Mouse (Mus musculus) neutrophil, adult 5-6 weeks (primary cell): ENCODE results near the gene Rmnd5b. TPM values are rescaled to one million over a fixed set of nuclear protein-coding genes. Genes with fewer than 3 reads are reported as not detected.
"Not testable (repeated sequence)": the region's sequence is repeated elsewhere in the genome, so short reads cannot be mapped to it uniquely, and the experiment has no call there.

Source experiments
- ATAC-seq: fragments of 151-379, 151-347 bp; 2 replicates; pipeline ENCODE4 v1.8.0; 2017; ENCODE audit warnings: mild to moderate bottlenecking, moderate TSS enrichment; ENCODE audit not compliant: insufficient number of reproducible peaks, poor library complexity, low FRiP score, severe bottlenecking; ENCODE audit errors: extremely low read depth
- total RNA-seq: library from RNA; stranded (forward); fragments of 200-1000 nt; gene quantifications from 2 replicates; pipeline ENCODE4 v1.2.3, GENCODE M21; 2017

Gene Rmnd5b
- total RNA-seq, 1 experiment from 2014 or later = 31.8 TPM

DNA sequence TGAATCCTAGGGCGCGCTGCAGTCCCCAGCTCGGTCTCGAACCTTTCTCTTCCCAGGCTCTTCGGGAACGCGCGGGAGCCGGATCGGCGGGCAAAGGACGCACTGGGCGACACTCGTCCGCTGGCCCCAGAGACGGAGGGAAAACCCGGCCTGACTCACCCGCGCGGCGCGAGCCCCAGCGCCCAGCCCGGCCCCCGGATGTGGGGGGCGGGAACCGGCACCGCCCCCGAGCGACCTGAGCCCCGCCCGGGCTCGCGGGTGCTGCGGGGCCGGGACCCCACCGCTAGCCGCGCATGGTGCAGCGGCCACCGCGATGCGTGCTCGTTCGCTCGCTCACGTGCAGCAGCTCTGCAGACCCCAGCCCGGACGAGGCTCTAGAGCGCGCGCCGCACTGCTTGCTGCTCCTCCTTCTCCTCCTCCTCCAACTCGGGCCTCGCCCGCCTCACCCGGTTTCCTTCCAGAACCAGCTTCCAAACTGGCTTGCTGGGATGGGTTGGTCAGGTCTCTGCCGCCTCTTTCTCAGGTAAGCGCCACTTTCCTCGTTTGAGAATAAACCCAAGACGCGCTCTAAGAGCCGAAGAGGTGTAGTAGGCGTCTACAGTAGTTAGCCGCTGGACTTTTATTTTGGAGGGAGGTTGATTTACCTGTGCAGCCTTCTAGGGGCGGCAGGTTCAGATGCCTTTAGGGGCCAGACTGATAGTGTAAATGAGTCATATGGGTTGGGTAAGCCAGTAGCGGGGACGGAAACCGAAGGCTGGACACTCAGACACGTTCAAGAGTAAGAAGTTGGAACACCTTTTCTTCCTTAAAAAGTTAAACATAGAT, 15.2 kb upstream of the Rmnd5b start, which contains the start of the genes N4bp3 and D930048N14Rik:
N4bp3 (minus strand) TSS at position 152 of the 825 bp plus-strand sequence.
D930048N14Rik (plus strand) TSS at position 264 of the 825 bp plus-strand sequence.
- ATAC-seq = peak; percentile 18; the same call in 1 of the 2 replicates

DNA sequence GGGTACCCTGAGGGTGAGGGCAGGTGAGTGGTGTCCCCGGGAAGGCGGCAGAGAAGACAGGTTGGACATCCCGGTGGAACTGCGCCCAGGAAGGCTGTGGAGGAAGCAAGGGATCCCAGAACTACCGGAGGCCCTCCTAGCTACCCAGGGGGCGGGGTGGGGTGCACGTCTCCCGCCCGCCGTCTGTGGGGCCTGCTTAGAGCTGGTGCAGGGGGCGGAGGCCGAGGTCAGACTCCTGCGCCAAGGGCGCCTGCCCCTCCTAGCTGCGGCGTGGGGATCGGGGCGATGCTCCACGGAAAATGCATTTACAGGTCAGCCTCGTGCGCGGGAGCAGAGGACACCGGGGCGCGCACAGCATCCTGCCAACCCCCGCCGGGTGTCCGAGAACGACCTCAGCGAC, 14.6 kb upstream of the Rmnd5b start:
- no peak for ATAC-seq

DNA sequence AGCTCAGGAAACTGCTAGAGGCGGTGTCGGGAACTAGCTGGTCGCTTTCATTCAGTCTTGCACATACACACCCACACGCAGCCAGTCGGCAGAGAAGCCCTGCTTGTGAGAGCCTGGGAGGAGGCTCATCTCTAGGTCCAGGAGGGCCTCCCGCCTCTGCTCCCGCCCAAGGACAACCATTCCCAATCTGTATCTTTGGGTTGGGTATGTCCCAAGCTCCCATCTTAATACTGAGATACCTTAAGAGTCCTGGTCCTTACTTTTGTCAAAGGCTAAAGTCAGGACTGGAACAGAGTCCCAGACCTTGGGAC, 14.1 kb upstream of the Rmnd5b start:
- ATAC-seq = no peak

DNA sequence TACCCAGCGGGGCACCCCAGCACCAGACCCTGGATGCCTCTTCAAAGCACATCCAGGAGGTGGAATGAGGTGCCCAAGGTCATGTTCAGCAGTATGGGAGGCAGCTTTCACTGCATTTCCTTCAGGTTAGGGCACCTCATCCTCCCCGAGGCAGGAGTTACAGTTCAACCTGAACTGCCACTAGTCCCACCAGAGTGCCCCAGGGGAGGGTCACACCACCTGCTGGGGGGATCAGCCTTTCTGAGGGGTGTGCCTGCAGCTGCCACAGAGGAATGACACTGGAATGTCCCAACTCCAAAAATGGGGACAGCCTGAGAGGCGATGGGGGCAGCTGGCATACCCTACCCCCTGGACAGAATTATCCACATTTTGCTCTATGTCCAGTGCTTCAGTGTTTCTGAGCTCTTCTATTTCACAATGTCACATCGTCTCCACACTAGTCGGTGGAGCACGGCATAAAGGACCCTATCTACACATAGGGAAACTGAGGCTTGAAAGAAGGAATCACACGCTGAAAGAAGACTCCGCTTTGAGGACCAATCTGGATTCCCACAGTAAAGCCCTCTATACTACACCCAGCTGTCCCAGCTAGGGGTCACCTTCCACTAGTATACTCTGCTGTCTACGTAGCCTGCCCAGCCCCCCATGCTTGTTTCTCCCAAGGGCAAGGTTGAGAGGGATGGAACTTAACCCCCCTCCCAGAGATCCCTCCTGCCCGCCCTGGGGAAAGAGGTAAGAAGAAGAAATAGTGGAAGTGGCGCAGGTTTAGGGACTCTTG, 13.6 kb upstream of the Rmnd5b start:
- no peak for ATAC-seq

GRCm38 (mm10) chr11:51648566-51648965, 12.9 kb upstream of the Rmnd5b start:
- no peak for ATAC-seq

GRCm38 (mm10) chr11:51646751-51647667, 11.3 kb upstream of the Rmnd5b start:
- no peak for ATAC-seq

- ATAC-seq = no peak
Measured at GRCm38 (mm10) chr11:51646245-51646644, 10.5 kb upstream of the Rmnd5b start.

GRCm38 (mm10) chr11:51645293-51645692, 9.6 kb upstream of the Rmnd5b start:
- ATAC-seq = no peak

DNA sequence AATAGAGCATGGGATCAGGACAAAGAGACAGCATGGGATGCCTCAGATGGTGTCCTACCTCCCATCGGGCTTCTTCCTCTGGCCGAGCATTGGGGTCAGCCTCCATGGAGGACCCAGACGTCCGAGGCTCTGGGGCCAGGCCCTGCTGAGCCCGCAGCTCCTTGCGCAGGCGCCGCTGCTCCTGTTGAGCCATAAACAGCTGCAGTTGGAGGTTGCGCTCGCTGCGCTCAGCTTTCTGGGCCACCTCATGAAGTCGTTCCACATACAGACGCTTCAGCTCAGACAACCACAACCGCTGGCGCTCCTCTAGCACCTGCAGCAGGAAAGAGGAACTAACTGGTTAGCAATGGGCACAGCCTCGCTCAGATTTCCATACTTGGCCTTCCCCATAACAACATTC, 8.5 kb upstream of the Rmnd5b start:
- ATAC-seq = peak; percentile 87

DNA sequence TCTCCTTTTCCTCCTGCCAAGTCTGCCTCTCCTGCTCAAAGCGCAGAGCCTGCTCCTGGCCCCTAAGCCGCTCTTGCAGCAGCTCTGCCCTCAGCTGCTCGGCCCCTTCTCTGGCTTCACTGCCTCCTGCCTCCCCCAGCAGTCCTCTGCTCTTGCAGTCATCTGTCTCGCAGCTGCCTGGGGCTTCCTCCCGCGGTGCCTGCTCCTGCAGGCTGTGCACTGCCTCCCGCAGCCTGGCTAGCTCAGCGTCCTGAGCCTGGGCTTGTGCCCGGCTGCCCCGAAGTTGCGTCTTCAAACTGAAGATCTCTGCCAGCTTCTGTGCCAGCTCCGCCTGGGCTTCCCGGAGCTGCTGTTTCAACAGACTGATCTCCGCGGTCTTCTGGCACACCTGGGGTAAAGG, 8.1 kb upstream of the Rmnd5b start:
- ATAC-seq = no peak

- no peak for ATAC-seq
Measured at GRCm38 (mm10) chr11:51643202-51643601, 7.5 kb upstream of the Rmnd5b start.

DNA sequence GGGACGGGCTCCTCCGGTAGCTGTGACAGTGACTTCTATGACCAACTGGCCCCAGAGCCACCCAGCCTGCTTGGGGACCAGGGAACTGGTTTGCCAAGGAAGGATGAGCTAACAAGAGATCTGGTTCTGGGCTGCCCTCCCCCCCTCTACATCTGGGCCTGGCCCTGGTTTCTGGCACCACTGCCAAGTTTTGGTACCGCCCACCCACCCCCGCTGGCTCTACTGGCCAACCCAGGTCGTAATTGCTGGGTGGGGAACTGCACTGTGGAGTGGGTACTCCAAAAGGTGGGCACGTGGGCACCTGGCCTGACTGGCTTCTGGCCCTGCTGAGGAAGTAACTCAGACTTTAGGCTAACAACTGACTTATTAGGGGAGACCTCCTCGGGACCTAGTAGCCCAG, 5.1 kb upstream of the Rmnd5b start:
- no peak for ATAC-seq

DNA sequence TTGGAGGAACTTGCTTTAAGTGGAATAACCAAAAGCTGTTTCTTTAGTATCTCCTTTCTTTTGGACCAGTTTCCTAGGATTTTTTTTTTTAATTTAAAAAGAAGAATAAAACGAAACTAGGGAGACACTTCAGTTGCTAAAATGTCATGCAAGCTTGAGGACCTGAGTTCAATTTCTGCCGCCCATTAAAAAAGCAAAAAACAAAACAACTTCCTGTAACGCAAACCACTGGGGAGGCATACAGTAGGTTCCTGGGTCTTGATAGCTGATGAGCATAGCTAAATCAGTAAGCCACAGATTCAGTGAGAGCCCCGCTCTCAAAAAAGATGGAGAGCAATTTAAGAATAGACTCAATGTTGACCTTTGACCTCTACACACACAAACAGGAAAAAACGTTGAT, 2.8 kb upstream of the Rmnd5b start:
- no peak for ATAC-seq

GRCm38 (mm10) chr11:51637971-51638414, 2.3 kb upstream of the Rmnd5b start:
- ATAC-seq = peak; percentile 75

DNA sequence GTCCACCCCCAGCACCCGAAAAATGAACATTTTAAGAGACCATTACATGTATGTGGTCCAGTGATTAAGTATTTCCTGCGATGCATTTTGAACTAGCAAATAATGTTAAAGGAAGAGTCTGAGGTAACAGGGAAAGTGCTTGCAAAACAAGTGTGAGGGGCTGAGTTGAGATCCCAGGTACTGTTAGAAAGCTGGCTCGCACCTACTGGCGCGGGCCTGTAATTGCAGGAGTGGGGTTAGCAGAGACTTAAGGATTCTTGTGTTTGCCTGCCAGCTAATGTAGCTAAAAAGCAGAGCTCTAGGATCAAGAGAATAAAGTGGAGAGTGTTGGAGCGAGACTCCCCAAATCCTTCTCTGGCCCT, 608 bp upstream of the Rmnd5b start:
- ATAC-seq = peak; percentile 58; the same call in 1 of the 2 replicates

DNA sequence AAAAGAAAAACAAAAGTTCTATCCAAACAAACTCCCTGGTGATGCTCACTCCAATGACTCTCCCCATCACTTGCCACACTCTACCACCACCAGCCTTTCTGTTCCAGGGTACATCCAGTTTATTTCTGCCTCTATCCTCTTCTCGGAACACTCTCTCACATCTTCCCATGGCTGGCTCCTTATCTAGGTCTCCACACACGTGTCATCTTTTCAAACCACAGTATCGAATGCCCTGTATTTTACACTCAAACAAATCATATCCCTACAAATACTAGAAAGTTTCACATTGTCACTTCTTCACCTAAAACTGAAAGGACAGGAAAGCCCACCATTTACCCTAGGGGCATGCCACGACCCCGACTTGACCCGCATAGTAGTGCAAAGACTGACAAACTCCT, 570 bp downstream of the Rmnd5b start:
- ATAC-seq = no peak

DNA sequence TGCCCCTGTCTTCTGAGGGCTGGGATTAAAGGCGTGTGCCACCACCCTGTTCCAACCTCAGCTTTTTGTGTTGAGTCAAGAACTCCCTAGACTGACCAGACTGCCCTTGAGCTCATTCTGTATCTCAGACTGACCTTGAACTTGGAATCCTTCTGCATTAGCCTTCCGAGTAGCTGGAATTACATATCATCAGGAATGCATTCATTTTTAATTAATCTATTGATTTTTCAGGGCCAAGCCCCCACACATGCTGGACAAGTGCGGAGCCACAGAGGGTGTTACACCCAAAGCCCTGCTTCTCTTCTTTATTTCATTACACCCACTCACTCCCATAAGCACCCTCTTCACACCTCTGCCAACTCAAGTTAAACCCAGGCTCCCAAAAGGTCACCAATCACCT, 2.0 kb downstream of the Rmnd5b start:
- ATAC-seq = no peak

- ATAC-seq = not testable (repeated sequence)
Measured at GRCm38 (mm10) chr11:51633200-51633599, 2.5 kb downstream of the Rmnd5b start.

DNA sequence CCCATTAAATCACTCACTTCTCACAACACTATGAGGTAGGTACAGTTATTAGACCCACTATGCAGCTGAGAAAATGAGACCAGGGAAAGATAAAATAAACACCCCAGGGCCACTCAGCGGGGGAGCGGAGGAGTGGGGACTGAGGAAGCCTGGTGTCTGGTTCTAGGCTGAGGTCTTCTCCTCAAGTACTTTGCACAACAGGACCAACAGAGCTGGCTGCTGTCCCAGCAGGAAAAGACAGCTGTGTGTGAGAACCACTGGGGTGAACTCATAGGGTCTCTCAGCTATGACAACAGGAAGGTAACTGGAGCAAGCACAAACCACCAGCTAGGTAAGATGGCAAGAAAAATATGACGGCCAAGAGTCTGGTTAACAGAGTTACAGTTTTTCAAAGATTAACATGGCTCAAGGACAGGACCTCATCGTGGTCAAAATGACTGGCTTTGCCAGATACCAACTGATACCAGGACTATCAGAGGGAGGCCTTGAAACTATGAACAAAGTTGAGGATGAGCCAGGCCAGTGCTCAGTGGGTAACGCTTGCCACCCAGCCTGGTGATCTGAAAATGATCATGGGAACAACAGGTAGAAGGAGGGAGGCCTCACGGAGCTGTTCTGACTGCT, 3.5 kb downstream of the Rmnd5b start:
- ATAC-seq = no peak
